Comparison of ENCODE assay signal across 11 mouse cellular contexts in genomic region chr11:81111626-81112025, GRCm38 (mm10).
"Had no signal": no experiment of that assay in that cellular context is flagged by ENCODE, and none has a peak within 500 bp of the region (broad histone marks: within the 10 kb centered on the region; RNA-seq: fewer than 3 reads in every experiment).

No protein-coding gene starts in this region.

- DNase-seq: liver; liver, embryonic 13.5 days; liver, postnatal 0 days; lung, adult 18-20 months; lung, adult 2 months; lung, embryonic 14.5 days; lung, postnatal 10 days; lung, postnatal 14 days; lung, postnatal 36 days; lung, postnatal 4 days; midbrain, embryonic 14.5 days had no signal
